Mouse (Mus musculus): Measurements from ENCODE around the gene Pcdh15.

- TF ChIP-seq CTCF (IDR thresholded peaks at IDR 0.05; ENCODE audit: control insufficient read depth, insufficient read depth, insufficient replicate concordance, low read depth, low read length): no peak
- no peak for TF ChIP-seq POLR2A (IDR thresholded peaks at IDR 0.05; ENCODE audit: control insufficient read depth, low read depth, low read length)
Observed at GRCm38 (mm10) chr10:74415949-74416348, 1316.8 kb downstream of the Pcdh15 start.

Data from testis, adult 2 months (tissue).